ENCODE assay signal across 9 mouse cellular contexts in genomic region chr7:123235449-123235848, GRCm38 (mm10). TPM values are rescaled to one million over a fixed set of nuclear protein-coding genes. Genes with fewer than 3 reads are reported as not detected.
A peak's percentile ranks its signal among the peaks of the same experiment; 100 is the strongest.
DNase-seq lines count a peak whose midpoint lies in the region; ATAC-seq and TF ChIP-seq lines count a peak whose summit lies in the region.
"Had no signal": no experiment of that assay in that cellular context is flagged by ENCODE, and none has a peak within 500 bp of the region (broad histone marks: within the 10 kb centered on the region; RNA-seq: fewer than 3 reads in every experiment).

No protein-coding gene starts in this region.

- DNase-seq in heart, postnatal 10 days, result peak; percentile 38 to 55
- no peak for DNase-seq in heart, adult 8-10 months (ENCODE audit: low spot score)
- DNase-seq in thymus, adult 2 months, result peak; percentile 7
- no peak for DNase-seq in thymus, postnatal 25 days
- DNase-seq in embryonic facial prominence, embryonic 11.5 days (ENCODE audit: low spot score), result peak; percentile 71
- peak; percentile 4 to 13 for DNase-seq in thymus, postnatal 36 days
- DNase-seq in cerebellum, adult 9-10 months, result no peak

- no peak for ATAC-seq in embryonic facial prominence, embryonic 11.5 days (replicated peaks; ENCODE audit: insufficient number of reproducible peaks, low FRiP score, low TSS enrichment, low read depth)
- no peak for ATAC-seq in erythroblast, adult 5-6 weeks (replicated peaks; ENCODE audit: low FRiP score, poor library complexity, severe bottlenecking)

- H3K9me3 ChIP-seq in embryonic facial prominence, embryonic 11.5 days (replicated peaks; ENCODE audit: control insufficient read depth, low read length), result no peaks in the 10 kb centered on the region

- peaks cover 5% of the 10 kb centered on the region for H3K4me1 ChIP-seq in thymus, adult 2 months (replicated peaks; ENCODE audit: control insufficient read depth, insufficient read depth, low read length)
- H3K4me1 ChIP-seq in embryonic facial prominence, embryonic 11.5 days (ENCODE audit: control insufficient read depth, insufficient read depth, low read length), result no peaks in the 10 kb centered on the region

- no peak overlapping the region for H3K4me3 ChIP-seq in thymus, adult 2 months (ENCODE audit: control insufficient read depth, insufficient read depth, low read length)
- H3K4me3 ChIP-seq in embryonic facial prominence, embryonic 11.5 days (ENCODE audit: low read depth, low read length), result no peak overlapping the region
- H3K4me3 ChIP-seq: erythroblast, embryonic 14.5 days had no signal

- H3K4me2 ChIP-seq in embryonic facial prominence, embryonic 11.5 days (ENCODE audit: low read depth, low read length), result no peak overlapping the region

- WGBS in thymus, adult 2 months, result 12% methylated on average over 4 of the region's 4 CpGs
- 32% methylated on average over 4 of the region's 4 CpGs for WGBS in embryonic facial prominence, embryonic 11.5 days

- no peaks in the 10 kb centered on the region for H3K36me3 ChIP-seq in thymus, adult 2 months (ENCODE audit: control insufficient read depth, insufficient read depth, low read length)
- H3K36me3 ChIP-seq in embryonic facial prominence, embryonic 11.5 days (replicated peaks; ENCODE audit: control insufficient read depth, insufficient read depth, low read depth, low read length), result no peaks in the 10 kb centered on the region

- TF ChIP-seq CTCF in thymus, adult 2 months (IDR thresholded peaks at IDR 0.05; ENCODE audit: borderline replicate concordance, control insufficient read depth, extremely low read depth, insufficient read depth, low read length, poor library complexity), result no peak

- H3K27ac ChIP-seq in thymus, adult 2 months (ENCODE audit: control insufficient read depth, insufficient read depth, low read length), result no peak overlapping the region
- H3K27ac ChIP-seq in embryonic facial prominence, embryonic 11.5 days (replicated peaks; ENCODE audit: low read depth, low read length), result no peak overlapping the region

- TF ChIP-seq POLR2A in thymus, adult 2 months (IDR thresholded peaks at IDR 0.05; ENCODE audit: control insufficient read depth, extremely low read depth, insufficient read depth, low read length, poor library complexity), result no peak

- H3K9ac ChIP-seq in embryonic facial prominence, embryonic 11.5 days (replicated peaks; ENCODE audit: low read length), result no peak overlapping the region

- intact Hi-C loops in heart, postnatal 10 days (cut with DNase I), result no loop called here

- no peaks in the 10 kb centered on the region for H3K27me3 ChIP-seq in thymus, adult 2 months (ENCODE audit: control insufficient read depth, insufficient read depth, low read length)
- no peaks in the 10 kb centered on the region for H3K27me3 ChIP-seq in embryonic facial prominence, embryonic 11.5 days (ENCODE audit: control insufficient read depth, insufficient read depth, low read length)

RNA-seq across cellular contexts. Expression of gene Slc5a11, which starts 20.9 kb away (rescaled TPM):
- total RNA-seq in heart, postnatal 10 days (2021), result not detected
- not detected for total RNA-seq in heart, adult 8-10 months (2022)
- 0.55 and 0.84 TPM in 2 replicates for polyA plus RNA-seq in thymus, adult 2 months (2012; rRNA removed)
- 1.1 TPM in 1 of 2 replicates, not detected in the other for polyA plus RNA-seq in embryonic facial prominence, embryonic 11.5 days (2014; fragmentation: Nextera tagmentation; extraction: Ambion mirVana)
- total RNA-seq in erythroblast, adult 5-6 weeks (2015; ENCODE audit: low replicate concordance), result 2.7 TPM in 1 of 2 replicates, not detected in the other
- 1.5 TPM in 1 of 2 replicates, not detected in the other for total RNA-seq in erythroblast, adult 5-6 weeks (2017; ENCODE audit: low replicate concordance)
- polyA plus RNA-seq: erythroblast, embryonic 14.5 days had no signal

Comparison
In these comparisons a context has a peak if more than half of its experiments do, and no peak if none do; other contexts are left out.
1. DNase-seq: peak in heart, postnatal 10 days (2 of 2), thymus, adult 2 months (single experiment), embryonic facial prominence, embryonic 11.5 days (single experiment) and thymus, postnatal 36 days (2 of 2); none in heart, adult 8-10 months (single experiment), thymus, postnatal 25 days (single experiment) and cerebellum, adult 9-10 months (single experiment).